Mouse (Mus musculus) heart, postnatal 14 days (tissue): Measurements from ENCODE around the gene Ier5. TPM values are rescaled to one million over a fixed set of nuclear protein-coding genes. Genes with fewer than 3 reads are reported as not detected.

ENCODE experiments used
- DNase-seq, 2 experiments: peaks; one replicate each; pipeline ENCODE4 v3.0.0; 2021 to 2022
- intact Hi-C: fragments of 180-260 bp; cut with DNase I; formaldehyde crosslinking; loops from one replicate; pipeline ENCODE4 v1.15.1; 2025
- total RNA-seq, 2 experiments: library from RNA; stranded (reverse); gene quantifications; 2 replicates each; pipeline ENCODE4 v1.2.3; 2021

The Ier5 gene
- total RNA-seq, 2 experiments from 2014 or later, result 13.6 to 15.4 TPM

DNA sequence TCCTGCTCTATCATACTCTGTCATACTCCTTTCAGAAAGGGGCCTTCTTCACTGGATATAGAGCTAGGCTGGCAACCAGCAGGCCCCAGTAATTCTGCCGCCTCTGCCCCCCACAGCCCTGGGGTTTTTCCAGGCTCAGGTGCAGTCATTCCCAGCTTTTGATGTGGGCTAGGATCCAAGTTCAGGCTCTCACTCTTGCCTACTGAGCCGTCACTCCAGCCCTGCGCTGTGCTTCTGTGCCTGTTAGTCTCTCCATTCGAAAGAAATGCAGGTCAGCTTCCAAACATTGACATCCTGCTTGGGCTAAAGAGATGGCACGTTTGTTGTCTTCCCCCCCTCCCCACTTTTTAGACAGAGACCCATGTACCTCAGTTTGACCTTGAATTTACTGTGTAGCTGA, 39.2 kb downstream of the Ier5 start:
- intact Hi-C loops, result no loop called here
- DNase-seq, result no peak

DNA sequence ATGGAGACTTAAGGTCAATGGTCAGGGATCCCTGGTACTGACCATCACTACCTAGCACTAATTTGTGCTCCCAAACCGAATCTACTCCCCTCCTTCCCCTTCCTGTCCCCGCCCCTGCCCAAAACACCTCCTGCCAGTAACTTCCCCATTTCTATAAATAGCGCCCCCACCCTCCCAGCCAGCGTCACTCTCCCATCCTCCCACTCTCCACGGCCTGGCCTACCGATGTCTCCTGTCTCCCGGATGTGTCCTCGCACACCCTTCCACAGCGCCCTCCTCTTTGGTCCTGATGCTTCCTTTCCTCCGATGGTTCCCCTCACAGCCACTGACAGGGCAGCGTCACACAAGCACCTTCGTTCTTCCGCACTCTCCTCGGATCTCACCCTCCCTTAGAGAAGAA, 39.9 kb downstream of the Ier5 start:
- intact Hi-C loops, result no loop called here
- peak; percentile 70 to 73 for DNase-seq

DNA sequence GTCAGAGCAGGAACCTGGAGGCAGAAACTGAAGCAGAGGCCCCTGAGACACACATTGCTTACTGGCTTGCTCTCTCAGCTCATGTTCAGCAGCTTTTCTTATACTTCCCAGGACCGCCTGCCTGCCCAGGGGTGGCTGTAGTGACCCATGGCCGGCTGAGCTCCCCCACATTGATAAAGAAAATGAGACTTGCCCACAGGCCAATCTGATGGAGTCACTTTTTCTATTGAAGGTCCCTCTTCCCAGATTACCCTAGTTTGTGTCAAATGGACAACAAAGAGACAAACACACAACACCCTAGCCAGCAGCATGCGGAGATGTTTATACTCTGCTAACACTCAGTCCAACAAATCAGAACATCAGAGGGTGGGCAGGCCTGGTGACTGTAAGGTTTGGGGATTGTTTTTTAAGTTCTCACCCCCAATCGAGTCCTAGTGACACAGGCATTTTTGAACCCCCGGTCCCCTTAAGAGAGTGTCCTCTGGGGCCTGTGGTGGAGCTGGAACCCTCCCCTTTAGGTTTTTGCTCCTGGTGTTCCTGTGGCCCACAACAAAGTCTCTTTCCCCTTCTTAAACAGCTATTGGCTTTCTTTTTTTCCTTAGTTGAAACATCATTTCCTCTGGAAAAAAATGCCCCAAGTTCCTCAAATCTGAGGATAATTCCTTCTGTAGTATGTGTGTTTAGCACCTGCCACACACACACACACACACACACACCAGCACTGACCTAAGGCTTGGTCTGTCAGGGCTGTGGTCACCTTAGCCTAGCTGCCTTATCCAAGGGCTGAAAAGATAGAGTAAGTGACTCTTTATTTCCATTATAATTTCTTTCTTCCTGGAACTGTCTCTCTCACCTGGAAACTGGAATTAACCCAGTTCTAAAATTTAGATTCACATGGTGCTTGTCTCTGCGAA, 41.1 kb downstream of the Ier5 start:
- no peak for DNase-seq
- intact Hi-C loops, result no loop called here

DNA sequence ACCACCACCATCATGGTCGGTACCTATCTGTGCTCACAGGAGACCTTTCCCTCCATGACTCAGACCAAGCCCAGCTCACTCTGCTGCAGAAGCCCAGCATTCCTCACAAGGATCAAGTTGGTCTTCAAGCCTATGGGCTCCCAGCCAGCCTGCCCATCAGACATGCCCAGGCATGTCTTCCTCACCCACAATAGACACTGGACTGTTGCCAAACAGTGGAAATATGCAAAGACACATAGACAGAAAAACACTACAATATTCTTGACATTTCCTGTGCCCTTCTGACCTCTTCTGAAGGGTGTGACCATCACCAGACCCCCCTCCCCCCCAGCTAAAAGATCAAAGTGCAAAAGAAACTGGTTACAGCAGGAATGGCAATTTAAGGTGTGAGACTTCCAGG, 43.3 kb downstream of the Ier5 start:
- intact Hi-C loops, result no loop called here
- no peak for DNase-seq

DNA sequence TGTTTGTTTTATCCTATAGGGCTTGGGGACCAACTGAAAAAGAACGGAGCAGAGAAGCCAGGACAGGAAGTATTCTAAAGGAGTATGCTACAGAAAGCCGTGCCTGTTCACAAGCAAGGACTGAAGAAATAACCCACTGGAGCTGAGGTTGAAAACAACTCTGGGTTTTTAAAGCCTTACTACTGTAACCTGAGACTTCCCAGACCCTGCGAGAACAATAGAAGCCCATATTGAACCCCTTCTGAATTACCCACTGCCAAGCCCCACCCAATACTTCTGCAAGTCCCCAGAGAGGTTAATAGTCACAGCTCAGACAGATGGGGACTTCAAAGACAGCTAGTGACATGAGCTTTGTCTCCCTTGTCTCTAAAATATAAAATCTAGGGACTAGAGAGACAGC, 44.4 kb downstream of the Ier5 start:
- intact Hi-C loops, result no loop called here

DNA sequence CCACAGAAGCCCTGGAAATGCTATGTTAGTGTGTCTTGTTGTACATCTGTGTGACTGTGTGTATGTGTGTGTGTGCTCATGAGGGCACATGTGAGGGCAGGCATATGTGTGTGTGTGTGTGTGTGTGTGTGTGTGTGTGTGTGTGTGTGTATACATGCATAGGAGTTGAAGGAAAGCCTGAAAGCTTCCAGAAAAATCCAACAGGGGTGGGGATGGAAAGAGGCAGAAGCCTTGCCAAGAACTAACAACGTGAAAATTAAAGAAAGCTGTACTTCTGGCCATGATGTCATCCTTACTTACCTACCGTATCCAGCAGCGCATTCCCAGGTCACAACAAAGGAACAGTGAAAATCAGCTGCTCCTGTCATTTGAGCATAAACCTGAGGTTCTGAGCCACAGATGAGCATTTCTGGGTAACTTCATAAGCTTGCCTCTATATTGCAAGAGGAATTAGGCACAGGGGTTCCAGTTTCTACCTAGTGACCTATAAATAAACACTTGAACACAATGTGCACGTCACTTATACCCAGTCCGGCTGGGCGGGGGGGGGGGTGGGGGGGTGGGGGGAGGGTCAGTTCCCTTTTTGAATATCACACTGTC, 45.0 kb downstream of the Ier5 start:
- intact Hi-C loops, result no loop called here
- DNase-seq, result no peak

More for the DNA sequence above, 44.4 kb downstream of the Ier5 start:
- no peak for DNase-seq

DNA sequence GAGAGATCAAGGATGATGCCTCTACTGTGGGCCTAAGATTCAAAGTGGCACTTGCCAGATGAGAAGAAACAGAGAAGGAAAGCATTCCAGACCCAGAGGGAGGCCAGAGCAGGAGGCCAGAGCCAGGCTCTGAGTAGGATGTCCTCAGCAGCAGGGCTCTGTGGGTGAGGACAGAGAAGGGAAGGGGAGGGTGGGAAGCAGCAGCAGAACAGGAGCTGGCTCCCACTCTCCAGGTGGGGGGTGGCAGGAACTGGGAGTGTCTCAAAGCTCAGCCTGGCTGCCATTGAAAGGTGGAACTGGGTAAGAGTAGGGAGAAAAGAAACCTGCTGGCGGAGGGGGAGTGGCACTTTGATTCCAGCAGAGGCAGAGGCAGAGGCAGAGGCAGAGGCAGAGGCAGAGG, 46.1 kb downstream of the Ier5 start:
- DNase-seq, result no peak
- intact Hi-C loops, result no loop called here

DNA sequence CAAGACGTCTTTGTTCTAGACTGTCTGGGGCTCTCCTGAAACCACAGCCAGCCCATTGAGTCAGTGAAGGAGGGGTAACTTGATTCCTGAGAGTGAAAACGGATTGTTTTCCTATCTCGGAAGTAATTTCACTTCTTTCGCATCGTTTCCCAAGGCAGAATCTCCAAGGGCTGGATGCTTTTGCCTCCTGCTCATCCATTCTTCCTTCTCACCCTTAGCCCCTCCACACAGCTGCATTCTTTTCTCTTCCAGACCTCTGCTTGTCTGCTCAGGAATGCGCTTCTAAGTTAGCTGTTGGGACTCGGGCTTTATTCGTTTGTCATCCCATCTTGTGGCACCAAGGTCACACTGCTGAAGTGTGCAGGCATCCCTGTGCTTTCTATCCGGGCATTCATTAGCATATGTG, 46.7 kb downstream of the Ier5 start:
- DNase-seq, result no peak
- intact Hi-C loops, result no loop called here

DNA sequence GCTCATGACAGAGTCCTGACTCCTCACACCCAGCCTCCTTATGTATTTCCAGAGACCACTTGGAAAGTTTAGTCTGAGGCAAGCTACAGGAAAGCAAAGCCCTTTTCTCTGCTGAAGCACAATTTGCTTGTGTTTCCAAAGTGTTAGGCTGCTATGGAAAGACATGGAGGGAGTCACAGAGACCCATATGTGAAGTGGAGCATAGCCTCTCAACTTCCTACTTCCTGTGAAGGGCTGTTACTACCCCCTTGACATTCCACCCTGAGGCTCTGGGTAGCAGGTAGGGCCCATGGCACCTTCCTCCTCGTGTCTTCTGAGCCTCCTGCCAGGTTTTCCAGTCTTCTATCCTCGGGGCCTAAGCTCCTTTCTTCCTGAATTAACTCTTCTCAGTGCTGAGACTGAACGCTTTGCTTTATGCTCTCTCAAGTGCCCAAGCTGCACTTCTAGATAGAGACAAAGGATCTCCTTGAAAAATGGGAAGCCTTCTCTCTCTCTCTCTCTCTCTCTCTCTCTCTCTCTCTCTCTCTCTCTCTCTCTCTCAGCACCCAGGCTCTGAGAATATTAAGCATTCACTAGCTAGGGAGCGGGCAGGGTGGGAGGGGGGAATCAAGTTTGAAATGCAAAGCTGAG, 47.2 kb downstream of the Ier5 start:
- intact Hi-C loops, result no loop called here
- no peak for DNase-seq

DNA sequence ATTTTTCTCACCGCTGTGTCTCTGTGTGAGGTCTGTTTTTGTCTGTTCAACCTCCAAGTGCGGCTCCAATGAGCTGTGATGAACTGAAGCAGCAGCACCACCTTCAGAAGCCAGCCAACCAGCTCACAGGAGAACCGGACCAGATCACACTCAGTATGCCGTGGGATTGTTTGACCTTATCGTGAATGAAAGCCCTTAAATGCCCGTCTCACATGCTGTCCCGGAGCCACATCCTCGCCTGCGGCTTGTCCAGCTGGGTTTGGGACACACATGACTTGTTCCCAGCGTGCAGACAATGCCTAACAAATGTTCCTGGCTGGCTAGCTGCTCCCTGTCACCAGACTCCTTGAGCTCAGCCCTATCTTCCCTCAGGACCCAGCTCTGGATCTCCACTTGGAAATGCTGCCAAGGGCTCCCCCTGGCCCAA, 47.7 kb downstream of the Ier5 start:
- peak; percentile 54 to 67 for DNase-seq
- intact Hi-C loops, result no loop called here

DNA sequence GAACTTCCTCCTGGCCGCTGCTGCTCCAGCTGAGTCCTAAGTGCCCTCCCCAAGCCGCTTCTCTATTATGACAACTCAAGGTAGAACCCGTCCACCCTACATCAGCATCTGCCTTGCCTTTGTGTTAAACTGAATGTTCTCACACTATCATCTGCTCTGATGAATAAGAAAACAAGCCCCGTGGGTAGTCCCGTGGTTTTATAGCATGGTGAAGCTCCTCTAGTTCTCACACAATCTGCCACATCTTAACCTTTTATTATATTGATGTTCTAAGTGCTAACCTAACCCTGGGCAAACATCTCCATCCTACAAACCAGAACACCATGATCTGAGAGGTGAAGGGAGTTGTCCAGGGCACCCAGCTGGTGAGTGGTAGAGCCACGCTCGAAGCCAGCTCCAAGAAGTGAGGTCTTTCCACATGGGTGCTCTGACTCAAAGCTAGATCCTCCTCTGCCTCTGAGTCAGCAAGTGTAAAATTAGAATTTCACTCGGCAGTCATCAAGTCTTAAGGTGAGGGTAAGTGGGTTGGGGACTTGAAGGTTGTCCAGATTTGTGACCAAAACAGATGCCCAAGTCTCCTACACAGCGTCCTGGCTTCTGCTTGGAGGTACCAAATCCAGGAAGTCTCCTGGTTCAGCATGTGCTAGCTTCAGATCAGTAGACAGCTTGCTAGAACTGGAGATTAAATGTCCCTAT, 48.4 kb downstream of the Ier5 start:
- intact Hi-C loops, result no loop called here
- no peak for DNase-seq

DNA sequence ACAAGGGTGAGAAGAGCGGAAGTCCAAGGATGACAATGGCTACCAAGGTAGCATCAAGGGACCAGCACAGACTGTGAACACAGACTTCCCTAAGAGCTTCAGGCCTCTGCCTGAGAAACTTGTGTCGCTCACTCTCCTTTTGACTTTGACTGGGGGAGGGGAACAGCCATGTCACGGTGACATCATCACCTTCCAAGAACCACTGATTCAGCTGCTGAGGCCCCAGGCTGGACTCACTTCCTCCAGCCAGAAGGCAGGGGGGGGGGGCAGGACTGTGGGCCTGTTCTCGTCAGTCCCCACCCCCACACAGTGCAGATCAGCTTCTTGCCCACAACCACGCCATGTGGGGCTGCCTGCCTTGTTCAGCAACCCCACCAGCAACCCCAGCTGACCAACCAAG, 49.3 kb downstream of the Ier5 start:
- DNase-seq, result peak; percentile 63 to 64
- intact Hi-C loops, result no loop called here

DNA sequence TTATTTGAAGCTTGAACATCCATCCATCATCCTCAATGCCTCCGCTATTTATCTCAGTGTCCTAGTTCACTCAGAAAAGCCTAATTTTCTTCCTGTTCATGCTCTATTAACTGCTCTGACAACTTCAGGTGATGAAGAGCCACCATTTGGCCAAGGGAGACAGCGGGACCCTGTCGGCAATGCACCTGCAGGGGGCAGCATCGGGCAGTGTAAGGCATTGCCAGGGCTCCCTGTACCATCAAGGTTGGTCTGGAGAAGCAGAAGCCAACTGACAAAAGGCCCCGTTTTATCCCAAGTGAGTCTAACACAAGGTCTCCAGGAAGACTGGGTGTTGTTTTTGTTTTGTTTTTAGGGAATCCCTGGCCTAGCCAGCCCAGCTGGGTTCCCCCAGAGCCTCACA, 50.5 kb downstream of the Ier5 start:
- DNase-seq, result peak; percentile 95 to 98
- intact Hi-C loops, result loop anchor here (1.0 to 5.0 kb wide), 6 partner anchors 23 to 233 kb away; partner anchors contain the start of gene Stx6

Other genes with a start within 250 kb of the Ier5 start
- 1 to 10 TPM in 1 of 2 experiments, under 1 TPM in 1; 0.38 to 1.1 TPM for gene Cacna1e, start 215.1 kb downstream of the Ier5 start, total RNA-seq
- 1 to 10 TPM; 8.1 to 9.2 TPM for gene Mr1, start 47.2 kb upstream of the Ier5 start, total RNA-seq
- 10 to 100 TPM; 32.1 to 35.9 TPM for gene Stx6, start 59.1 kb upstream of the Ier5 start, total RNA-seq
- gene BC034090, start 144.8 kb upstream of the Ier5 start, total RNA-seq, result 10 to 100 TPM; 35.9 to 41.2 TPM